Mouse (Mus musculus) cerebellum, adult 11-12 months (tissue): ENCODE measurements at regions not wholly inside any gene's neighbourhood (a gene's known extent, or its start where the extent isn't known, plus 50 kb on each side); places are given as distances from the start of the nearest gene placed in this dataset.

ENCODE experiments used
- DNase-seq: peaks from one replicate; pipeline ENCODE4 v3.0.0; 2022

DNA sequence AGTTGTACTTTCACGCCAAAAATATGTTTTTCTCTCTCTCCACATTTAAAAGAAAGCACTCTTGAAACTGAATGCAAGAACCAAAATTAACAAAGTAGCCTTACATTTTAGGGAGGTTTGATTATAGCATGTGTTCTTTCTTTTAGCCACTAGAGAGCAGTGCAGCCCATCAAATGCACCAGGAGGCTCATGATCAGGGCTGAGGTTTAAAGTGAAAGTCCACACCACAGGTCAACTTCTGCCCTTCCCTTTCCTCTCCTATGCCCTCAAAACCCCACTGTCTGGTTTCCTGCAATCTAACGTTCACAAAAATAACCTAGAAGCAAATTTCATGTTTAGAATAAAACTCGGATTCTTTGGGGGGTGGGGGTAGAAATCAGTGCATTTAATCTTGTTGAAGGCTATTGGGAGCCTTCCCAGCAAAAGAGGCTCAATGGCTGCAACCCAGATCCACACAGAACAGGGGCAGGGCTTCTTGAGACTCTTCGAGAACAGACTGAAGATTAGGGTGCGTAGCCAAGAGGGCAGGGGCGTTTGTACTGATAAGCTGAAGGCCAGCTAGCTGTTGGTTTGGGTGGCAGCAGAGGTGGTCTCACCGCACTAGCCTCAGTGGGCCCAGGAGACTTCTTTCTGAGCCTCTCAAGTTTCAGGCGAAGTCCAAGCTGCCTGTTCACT, 59.3 kb upstream of the Zfp770 start:
- DNase-seq, result no peak

DNA sequence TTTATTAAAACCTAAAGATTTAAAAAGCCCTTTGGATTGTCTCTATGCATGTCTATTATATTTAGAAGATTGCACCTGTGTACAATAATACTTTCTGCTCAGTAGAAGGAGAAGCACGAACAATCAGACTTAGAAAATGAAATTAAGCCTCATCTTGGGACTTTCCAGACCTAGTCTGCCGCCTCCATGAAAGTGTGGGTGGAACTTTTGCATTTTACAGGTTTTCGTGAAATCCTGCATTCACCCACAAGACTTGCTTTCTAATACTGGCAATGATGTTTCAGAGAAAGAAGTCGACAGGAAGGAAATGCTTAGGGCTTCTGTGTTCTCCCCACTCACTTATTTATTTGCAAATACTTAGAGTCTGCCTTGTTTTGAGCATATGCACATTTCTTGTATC, 58.3 kb upstream of the Zfp770 start:
- DNase-seq, result no peak
